Mouse (Mus musculus) left cerebral cortex, postnatal 36 days (tissue): ENCODE measurements around the gene Srprb. TPM values are rescaled to one million over a fixed set of nuclear protein-coding genes. Genes with fewer than 3 reads are reported as not detected.
A peak's percentile ranks its signal among the peaks of the same experiment; 100 is the strongest.

ENCODE experiments used
- DNase-seq, 2 experiments: peaks; one replicate each; pipeline ENCODE4 v3.0.0; 2021 to 2022; ENCODE audit warnings: low spot score in 2 of 2, mixed read lengths in 1 of 2
- intact Hi-C: fragments of 180-260 bp; cut with DNase I; formaldehyde crosslinking; loops from one replicate; pipeline ENCODE4 v1.15.1; 2025
- total RNA-seq, 2 experiments: library from RNA; stranded (reverse); gene quantifications; 2 replicates each; pipeline ENCODE4 v1.2.3; 2021

Gene Srprb
- total RNA-seq, 2 experiments from 2014 or later: 18.5 to 19.3 TPM

GRCm38 (mm10) chr9:103154568-103154967 is 47.4 kb downstream of the Srprb start:
- no peak for DNase-seq
- intact Hi-C loops: no loop called here

DNA sequence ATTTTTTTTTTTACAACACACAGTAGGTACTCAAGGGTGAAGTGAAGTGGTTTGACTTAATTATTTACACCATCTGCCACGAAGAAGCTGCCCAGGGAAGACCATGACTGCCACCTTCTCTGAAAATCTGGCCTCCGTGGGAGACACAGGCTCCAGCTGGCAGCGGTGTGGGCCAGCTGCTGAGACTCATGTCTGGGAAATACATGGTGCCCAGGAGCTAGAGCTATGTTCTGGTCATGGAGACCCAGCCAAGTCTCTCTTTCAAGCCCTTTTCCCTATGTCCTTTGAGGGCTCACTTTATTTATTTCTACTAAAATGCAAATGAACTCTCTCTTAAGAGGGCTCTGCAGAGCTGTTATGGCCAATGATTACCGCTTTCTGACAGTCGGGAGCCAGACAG is 48.7 kb downstream of the Srprb start:
- no peak for DNase-seq
- intact Hi-C loops: no loop called here

DNA sequence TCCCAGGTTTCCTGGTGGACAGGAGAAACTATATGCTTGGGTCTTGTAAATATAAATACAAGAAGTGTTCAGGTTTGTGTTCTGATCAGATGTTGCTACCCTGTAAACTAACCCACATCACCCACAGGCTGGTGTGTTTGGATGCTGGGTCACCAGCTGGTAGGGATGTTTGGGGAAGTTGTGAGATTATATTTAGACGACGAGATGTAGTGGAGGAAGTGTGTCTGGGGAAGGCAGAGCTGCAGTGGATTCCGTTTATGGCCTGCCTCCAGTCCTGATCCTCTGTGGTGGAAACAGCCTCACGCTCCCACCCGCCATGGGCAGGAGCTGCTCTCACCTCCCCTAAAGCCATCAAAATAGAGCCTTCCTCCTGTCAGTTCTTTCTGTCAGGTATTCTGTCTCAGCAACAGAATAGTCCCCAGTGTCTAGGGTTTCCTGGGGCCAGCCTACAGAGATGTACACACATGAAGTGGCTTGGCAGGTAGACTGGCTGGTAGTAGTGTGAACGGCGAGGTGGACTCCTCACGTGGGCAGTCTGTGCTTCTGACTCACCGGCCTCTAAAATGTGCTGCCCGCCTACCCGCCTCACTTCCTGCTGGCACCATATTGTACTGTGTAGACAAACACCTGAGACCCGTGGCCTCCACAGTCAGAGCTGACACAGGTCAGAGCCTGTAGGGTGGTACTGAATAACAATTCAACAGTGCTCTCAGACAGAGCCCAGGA is 52.7 kb downstream of the Srprb start:
- intact Hi-C loops: no loop called here
- peak in 1 of 2 experiments; percentile 35 for DNase-seq

DNA sequence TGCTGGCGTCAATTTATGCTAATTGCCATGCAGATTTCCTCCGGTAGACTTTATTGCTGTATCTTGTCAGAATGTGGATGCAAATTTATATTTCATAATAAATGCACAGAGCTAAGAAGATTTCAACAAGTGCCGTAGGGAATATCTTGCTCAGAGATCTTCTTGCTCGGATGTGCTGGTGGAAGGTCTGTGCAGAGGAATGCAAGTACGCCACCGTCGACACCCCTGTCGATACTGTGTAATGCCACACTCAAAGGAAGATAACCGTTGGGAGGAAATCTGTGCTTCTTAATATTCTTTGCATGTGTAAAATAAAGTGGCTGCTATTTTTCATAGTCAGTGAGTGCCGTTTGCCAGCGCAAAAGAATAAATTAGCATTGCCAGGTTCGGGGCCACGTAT is 54.8 kb downstream of the Srprb start:
- DNase-seq: no peak
- intact Hi-C loops: loop anchor here (2.0 kb wide), 1 partner anchor 34 kb away; no protein-coding TSS in a partner anchor

DNA sequence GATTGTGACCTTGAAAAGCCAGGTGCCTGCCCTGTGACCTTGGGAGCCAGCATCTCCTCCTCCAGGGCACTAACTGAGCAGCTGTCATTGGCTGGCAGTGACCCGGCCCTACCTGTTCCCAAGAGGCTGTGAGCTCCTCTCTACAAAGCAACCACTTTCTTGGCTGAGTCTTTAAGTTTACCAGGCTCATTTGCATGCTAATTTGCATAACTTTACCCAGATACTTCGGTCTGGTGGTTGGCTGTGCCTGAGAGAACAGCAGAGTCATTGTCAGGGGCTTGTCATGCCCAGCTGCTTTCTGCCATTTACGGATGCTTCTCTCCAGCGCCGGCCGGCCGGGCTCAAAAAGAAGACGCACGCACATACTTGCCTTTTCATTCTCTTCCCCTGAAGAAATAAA is 55.2 kb downstream of the Srprb start:
- peak in 1 of 2 experiments; percentile 38 for DNase-seq
- intact Hi-C loops: loop anchor here (2.0 kb wide), 1 partner anchor 34 kb away; no protein-coding TSS in a partner anchor

GRCm38 (mm10) chr9:103146257-103146656 is 55.7 kb downstream of the Srprb start:
- DNase-seq: no peak
- intact Hi-C loops: loop anchor here (2.0 kb wide), 1 partner anchor 33 kb away; no protein-coding TSS in a partner anchor

- DNase-seq: no peak
These were observed 56.6 kb downstream of the Srprb start for GRCm38 (mm10) chr9:103145351-103145750.

GRCm38 (mm10) chr9:103143881-103144280 is 58.1 kb downstream of the Srprb start:
- intact Hi-C loops: no loop called here

More at GRCm38 (mm10) chr9:103145351-103145750, 56.6 kb downstream of the Srprb start:
- intact Hi-C loops: no loop called here

GRCm38 (mm10) chr9:103141266-103141665 is 60.7 kb downstream of the Srprb start:
- intact Hi-C loops: no loop called here
- DNase-seq: no peak

More at GRCm38 (mm10) chr9:103143881-103144280, 58.1 kb downstream of the Srprb start:
- no peak for DNase-seq

DNA sequence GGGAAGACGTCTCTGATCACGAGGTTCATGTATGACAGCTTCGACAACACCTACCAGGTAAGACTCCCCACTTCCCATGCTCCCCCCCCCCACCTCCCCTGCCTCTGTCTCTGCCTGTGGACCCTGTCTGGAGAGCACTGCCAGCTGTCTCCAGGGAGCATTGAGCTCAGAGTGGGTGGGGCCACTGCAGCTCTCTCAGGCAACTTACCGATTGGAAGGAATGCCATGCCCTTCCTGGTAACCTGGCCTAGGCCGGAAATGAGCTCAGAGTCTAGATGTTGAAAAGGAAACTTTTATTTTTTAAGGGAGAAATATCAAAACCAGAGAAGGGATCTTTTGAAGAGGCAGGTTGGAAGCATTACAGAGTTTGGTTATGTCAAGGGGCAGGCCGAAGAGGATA is 61.6 kb downstream of the Srprb start:
- intact Hi-C loops: no loop called here
- no peak for DNase-seq

DNA sequence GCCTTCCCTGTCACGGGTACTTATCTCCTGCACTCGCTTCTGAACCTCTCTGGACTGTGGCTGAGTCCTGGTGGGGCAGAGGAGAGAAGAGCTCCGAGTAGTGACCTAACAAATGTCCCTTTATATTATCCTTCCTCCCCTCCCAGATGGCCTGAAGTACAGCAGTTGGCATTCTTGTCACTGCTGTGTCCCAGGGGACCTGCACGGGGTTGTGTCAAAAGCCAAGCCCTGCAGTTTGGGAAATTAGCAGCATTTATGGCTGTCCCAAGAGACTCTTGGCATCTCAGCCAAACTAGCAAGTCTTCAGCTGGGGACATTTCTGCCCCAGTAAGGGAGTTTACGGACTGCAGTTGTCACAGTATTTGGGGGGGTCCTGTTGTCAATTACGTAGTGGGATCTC is 62.5 kb downstream of the Srprb start:
- no peak for DNase-seq
- intact Hi-C loops: no loop called here

Other genes with a start within 250 kb of the Srprb start
- gene Slco2a1, start 213.4 kb downstream of the Srprb start, total RNA-seq: under 1 TPM; 0.63 to 0.76 TPM
- gene Rab6b, start 90.3 kb downstream of the Srprb start, total RNA-seq: 100 to 1,000 TPM; 607 to 644 TPM
- 1 to 10 TPM; 9.2 to 9.7 TPM for gene Gm20425, start 28.2 kb upstream of the Srprb start, total RNA-seq
- gene Trf, start 28.3 kb upstream of the Srprb start, total RNA-seq: 100 to 1,000 TPM; 136 to 214 TPM
- under 1 TPM in 1 of 2 experiments, not detected in 1; 0.74 TPM for gene 1300017J02Rik, start 102.9 kb upstream of the Srprb start, total RNA-seq
- gene Topbp1, start 103.1 kb upstream of the Srprb start, total RNA-seq: 10 to 100 TPM; 16.6 to 24.5 TPM
- gene Cdv3, start 163.7 kb upstream of the Srprb start, total RNA-seq: 10 to 100 TPM; 74.8 to 82.9 TPM